Mouse (Mus musculus) embryonic facial prominence, embryonic 15.5 days (tissue): ENCODE measurements around the gene Sema5a. TPM values are rescaled to one million over a fixed set of nuclear protein-coding genes. Genes with fewer than 3 reads are reported as not detected.

Experiments used
- ATAC-seq: fragments of 200-750 bp; cut with Nextera tagmentation; 2 replicates; pipeline ENCODE4 v1.8.0; 2017; ENCODE audit warnings: low read depth, moderate TSS enrichment; ENCODE audit not compliant: insufficient number of reproducible peaks, low FRiP score, low TSS enrichment
- H3K27ac ChIP-seq: fragments of 300-500 bp; sonication (generic); replicated peaks from 2 replicates; pipeline ENCODE4 v1.5.1; 2015; ENCODE audit warnings: mild to moderate bottlenecking, inconsistent platforms
- H3K27me3 ChIP-seq: fragments of 300-500 bp; sonication (generic); 2 replicates; pipeline ENCODE4 v1.6.1; 2015; ENCODE audit warnings: inconsistent platforms
- H3K36me3 ChIP-seq: fragments of 300-500 bp; sonication (generic); 2 replicates; pipeline ENCODE4 v1.6.1; 2015; ENCODE audit warnings: mild to moderate bottlenecking, inconsistent platforms
- H3K4me1 ChIP-seq: fragments of 300-500 bp; sonication (generic); 2 replicates; pipeline ENCODE4 v1.6.1; 2015; ENCODE audit warnings: inconsistent platforms
- H3K4me2 ChIP-seq: fragments of 300-500 bp; sonication (generic); replicated peaks from 2 replicates; pipeline ENCODE4 v1.6.1; 2015; ENCODE audit warnings: mild to moderate bottlenecking, inconsistent platforms
- H3K4me3 ChIP-seq: fragments of 300-500 bp; sonication (generic); replicated peaks from 2 replicates; pipeline ENCODE4 v1.5.1; 2015; ENCODE audit warnings: mild to moderate bottlenecking, inconsistent platforms
- H3K9ac ChIP-seq: fragments of 300-500 bp; sonication (generic); 2 replicates; pipeline ENCODE4 v1.6.1; 2015; ENCODE audit warnings: inconsistent platforms
- H3K9me3 ChIP-seq: fragments of 300-500 bp; sonication (generic); replicated peaks from 2 replicates; pipeline ENCODE4 v1.6.1; 2016; ENCODE audit warnings: inconsistent platforms
- WGBS: fragments of 180-500 bp; shearing (Covaris S2); methylation state at CpG from one replicate; pipeline ENCODE4 v1.1.7; 2015; 5-methylcytosine and 5-hydroxymethylcytosine counted together
- polyA plus RNA-seq: library from polyadenylated mRNA; unstranded; fragments of >200 nt; fragmentation: Nextera tagmentation; extraction: Ambion mirVana; gene quantifications from 2 replicates; pipeline ENCODE4 v1.2.1, GENCODE M21; 2015

Gene Sema5a
- polyA plus RNA-seq, 1 experiment from 2014 or later, result 30.8 TPM

DNA sequence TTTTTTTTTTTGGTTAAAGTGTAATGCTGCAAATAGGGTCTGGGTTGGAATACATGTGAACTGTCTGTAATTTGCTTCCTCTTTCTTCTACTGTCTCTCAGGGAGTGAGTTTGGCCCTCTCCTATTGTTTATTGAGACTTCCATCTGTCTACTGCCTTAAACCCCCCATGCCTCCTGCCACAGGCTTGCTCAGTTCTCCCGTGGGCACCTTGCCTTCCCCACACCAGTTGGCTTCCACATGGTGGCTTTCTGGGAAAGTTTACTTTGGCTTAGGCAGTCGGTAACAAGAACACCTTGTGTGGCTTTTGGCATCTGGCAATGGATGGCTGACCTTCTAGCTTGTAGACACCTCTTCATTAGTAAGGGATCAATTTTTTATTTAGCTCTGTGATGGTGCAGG, 10.2 kb downstream of the Sema5a start:
- Histone ChIP-seq H3K4me1 (peaks cover 15% of the 10 kb centered on the region), H3K9ac (no peak overlapping the region), H3K36me3 (0 out of 2 replicates have a peak, but pooled peaks cover 8% of the 10 kb centered on the region), H3K9me3 (0 out of 2 replicates have a peak, but pooled peaks cover 6% of the 10 kb centered on the region), H3K27ac (no peak overlapping the region), H3K4me3 (no peak overlapping the region), H3K27me3 (no peaks in the 10 kb centered on the region), H3K4me2 (no peak overlapping the region)
- no peak for ATAC-seq
- 63% methylated on average over 2 of the region's 2 CpGs for WGBS

DNA sequence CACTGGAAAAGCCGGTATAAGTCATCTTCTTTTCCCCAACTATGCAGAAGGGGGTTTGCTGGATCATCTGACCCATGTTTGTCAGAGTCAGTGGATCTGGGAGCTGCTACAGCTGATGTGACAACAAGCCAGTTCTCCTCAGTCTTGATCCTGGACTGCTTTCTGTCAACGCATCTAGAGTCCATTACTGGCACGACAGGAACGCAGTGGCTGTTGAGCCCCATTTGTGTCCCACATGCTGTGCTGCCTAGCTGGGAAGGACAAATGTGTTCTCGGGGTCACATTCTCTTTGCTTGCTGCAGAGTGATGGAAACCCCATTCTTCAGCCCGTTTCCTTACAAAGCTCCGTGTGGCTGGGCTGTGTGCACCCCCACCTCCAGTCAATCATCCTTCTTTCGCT, 12.7 kb downstream of the Sema5a start:
- Histone ChIP-seq H3K36me3 (0 out of 2 replicates have a peak, but pooled peaks cover 8% of the 10 kb centered on the region), H3K27ac (peak overlapping the region; percentile 48; the same call in 1 of the 2 replicates), H3K9me3 (0 out of 2 replicates have a peak, but pooled peaks cover 6% of the 10 kb centered on the region), H3K4me2 (peak overlapping the region; percentile 2; the same call in 1 of the 2 replicates), H3K4me1 (peaks cover 28% of the 10 kb centered on the region), H3K9ac (no peak overlapping the region), H3K4me3 (no peak overlapping the region), H3K27me3 (no peaks in the 10 kb centered on the region)
- ATAC-seq, result no peak
- WGBS, result 49% methylated on average over 8 of the region's 8 CpGs

DNA sequence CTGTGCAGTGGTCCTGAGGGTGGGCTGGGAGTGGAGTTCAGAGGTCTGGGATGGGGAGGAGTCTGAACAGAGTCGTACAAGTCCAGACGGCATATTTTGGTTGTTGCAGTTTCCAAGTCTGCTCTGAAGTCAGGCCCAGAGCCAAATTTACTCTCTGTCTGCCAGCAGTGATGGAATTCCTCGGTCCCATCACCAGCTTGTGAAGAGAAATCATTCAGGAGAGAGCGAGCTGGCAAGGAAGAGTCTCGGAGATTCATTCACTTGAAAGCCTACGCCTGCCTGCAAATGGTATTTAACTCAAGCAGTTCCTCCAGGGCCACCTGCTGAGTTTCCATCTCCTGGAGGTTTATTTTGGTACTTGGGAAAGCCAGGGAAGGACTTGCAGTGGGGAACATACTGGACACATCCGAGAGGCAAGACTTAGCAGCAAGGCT, 13.3 kb downstream of the Sema5a start:
- peak overlapping the region; percentile 48; the same call in 1 of the 2 replicates for H3K27ac ChIP-seq
- peak; percentile 76; the same call in 1 of the 2 replicates for ATAC-seq

DNA sequence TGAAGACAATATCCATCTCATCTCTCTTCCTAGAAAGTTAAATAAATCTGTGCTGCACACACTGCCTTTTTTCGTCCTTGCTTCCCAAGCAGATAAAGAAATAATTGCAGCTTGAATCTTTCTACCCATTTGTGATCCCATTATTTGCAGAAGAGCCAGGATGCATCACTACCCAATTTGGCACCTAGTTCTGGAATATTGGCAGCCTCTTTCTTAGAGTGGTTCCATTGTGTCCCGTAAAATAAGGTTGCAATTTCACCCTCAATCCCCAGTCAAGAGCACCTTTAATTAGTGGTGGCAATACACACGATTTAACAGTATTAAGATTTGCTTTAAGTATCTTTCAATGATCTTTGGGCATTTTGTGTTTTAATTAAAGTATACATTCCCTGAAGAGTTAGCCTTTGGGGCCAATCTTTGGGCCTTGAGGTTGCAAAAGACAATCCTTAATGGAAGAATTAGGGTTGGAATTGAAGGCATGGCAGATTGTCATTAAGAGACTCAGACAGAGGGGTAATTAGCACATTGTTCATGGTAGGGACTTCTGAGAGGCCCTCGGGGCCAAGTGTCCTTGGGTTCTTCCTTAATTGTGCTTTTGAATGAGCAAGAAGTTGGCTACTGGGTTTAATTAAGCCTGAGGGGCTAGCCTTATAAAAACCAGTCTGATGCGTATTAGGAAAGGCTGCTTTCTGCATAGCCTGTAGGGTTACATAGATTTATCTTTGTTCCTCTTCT, 14.9 kb downstream of the Sema5a start:
- Histone ChIP-seq H3K4me3 (no peak overlapping the region), H3K9ac (no peak overlapping the region), H3K27me3 (no peaks in the 10 kb centered on the region), H3K9me3 (no peaks in the 10 kb centered on the region), H3K4me2 (no peak overlapping the region), H3K36me3 (no peaks in the 10 kb centered on the region), H3K27ac (no peak overlapping the region), H3K4me1 (peaks cover 33% of the 10 kb centered on the region)
- 54% methylated on average over 5 of the region's 5 CpGs for WGBS
- ATAC-seq, result no peak

More for the DNA sequence above, 13.3 kb downstream of the Sema5a start:
- 13% methylated on average over 7 of the region's 7 CpGs for WGBS
- Histone ChIP-seq H3K36me3 (0 out of 2 replicates have a peak, but pooled peaks cover 8% of the 10 kb centered on the region), H3K4me2 (peak overlapping the region; percentile 2; the same call in 1 of the 2 replicates), H3K27me3 (no peaks in the 10 kb centered on the region), H3K9me3 (0 out of 2 replicates have a peak, but pooled peaks cover 6% of the 10 kb centered on the region), H3K4me3 (no peak overlapping the region), H3K4me1 (peaks cover 28% of the 10 kb centered on the region), H3K9ac (no peak overlapping the region)

DNA sequence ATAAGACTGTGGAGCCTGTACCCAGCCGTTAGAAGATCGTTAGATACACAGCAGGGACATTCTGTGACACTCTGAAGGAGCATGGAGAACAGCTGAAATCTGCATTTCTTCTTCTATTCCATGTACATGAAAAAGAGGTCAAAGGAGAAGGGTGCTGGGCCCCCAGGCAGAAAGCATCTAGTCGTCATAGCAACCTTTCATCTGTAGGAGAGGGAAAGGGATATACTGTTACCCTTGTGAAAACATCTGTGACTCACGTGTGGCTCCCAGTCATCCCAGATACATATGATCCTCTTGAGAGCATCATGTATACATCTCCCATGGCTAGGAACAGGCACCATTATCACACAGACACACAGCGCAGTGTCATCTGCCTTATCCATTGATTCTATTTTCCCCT, 16.3 kb downstream of the Sema5a start:
- H3K4me2 ChIP-seq, result no peak overlapping the region
- 27% methylated on average over 5 of the region's 5 CpGs for WGBS

DNA sequence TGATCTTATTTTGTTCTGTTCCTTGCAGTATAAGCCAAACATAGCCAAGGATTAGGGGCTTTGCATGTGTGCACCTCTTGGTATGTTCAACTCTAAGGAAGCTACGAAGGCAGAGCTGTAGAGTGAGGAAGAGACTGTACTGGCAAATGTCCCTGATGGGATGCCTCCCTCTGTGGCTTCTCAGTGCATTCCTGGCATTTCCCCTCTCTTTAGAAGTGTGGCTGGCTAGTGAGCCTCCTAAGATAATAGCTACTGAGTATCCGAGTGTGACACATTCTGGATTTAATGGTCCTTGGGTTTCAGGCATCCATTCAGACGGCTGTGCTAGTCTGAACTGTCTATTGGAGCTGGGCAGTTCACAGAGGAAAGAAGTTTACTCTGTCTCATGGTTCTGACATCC, 19.0 kb downstream of the Sema5a start:
- H3K4me1 ChIP-seq, result peaks cover 39% of the 10 kb centered on the region
- H3K9me3 ChIP-seq, result no peaks in the 10 kb centered on the region
- H3K27ac ChIP-seq, result no peak overlapping the region
- H3K4me3 ChIP-seq, result no peak overlapping the region
- WGBS, result 50% methylated on average over 3 of the region's 3 CpGs
- no peak for ATAC-seq
- H3K36me3 ChIP-seq, result no peaks in the 10 kb centered on the region
- H3K9ac ChIP-seq, result no peak overlapping the region
- H3K27me3 ChIP-seq, result no peaks in the 10 kb centered on the region
- no peak overlapping the region for H3K4me2 ChIP-seq

More for the DNA sequence above, 16.3 kb downstream of the Sema5a start:
- Histone ChIP-seq H3K4me1 (peaks cover 47% of the 10 kb centered on the region), H3K36me3 (no peaks in the 10 kb centered on the region), H3K9me3 (no peaks in the 10 kb centered on the region), H3K27me3 (no peaks in the 10 kb centered on the region), H3K9ac (no peak overlapping the region), H3K27ac (no peak overlapping the region), H3K4me3 (no peak overlapping the region)
- ATAC-seq, result peak; percentile 43; the same call in 1 of the 2 replicates

DNA sequence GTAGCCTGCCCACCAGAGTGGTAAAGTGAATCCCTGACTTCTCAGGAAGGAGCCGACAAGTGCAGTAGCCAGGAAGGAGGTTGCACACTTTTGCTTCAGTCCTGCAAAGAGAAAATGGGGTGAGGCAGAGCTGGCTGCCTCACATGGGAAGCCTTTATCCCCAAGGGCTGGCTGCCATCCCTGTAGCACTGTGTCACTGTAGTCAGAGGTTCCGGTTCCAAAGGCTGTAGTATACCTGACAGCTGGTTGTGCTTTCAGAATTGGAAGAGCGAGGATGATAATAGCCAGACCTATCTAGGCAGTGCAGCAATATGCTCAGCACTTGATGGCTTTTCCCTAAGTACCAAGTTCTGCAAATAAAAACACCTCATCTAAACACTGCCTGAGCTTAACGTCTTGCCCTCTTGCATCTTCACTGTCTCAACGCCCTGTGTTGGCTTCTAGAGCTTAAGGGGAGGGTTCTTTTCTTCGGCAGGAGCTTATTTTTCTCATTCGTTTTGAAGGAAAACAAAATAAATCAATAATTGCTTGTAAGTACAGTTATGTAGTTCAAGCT, 20.3 kb downstream of the Sema5a start:
- 74% methylated on average over 7 of the region's 7 CpGs for WGBS
- Histone ChIP-seq H3K9me3 (no peaks in the 10 kb centered on the region), H3K4me3 (no peak overlapping the region), H3K36me3 (no peaks in the 10 kb centered on the region), H3K9ac (no peak overlapping the region), H3K4me1 (peaks cover 43% of the 10 kb centered on the region), H3K27ac (peak overlapping the region; percentile 55; the same call in 1 of the 2 replicates), H3K4me2 (no peak overlapping the region), H3K27me3 (no peaks in the 10 kb centered on the region)
- no peak for ATAC-seq

DNA sequence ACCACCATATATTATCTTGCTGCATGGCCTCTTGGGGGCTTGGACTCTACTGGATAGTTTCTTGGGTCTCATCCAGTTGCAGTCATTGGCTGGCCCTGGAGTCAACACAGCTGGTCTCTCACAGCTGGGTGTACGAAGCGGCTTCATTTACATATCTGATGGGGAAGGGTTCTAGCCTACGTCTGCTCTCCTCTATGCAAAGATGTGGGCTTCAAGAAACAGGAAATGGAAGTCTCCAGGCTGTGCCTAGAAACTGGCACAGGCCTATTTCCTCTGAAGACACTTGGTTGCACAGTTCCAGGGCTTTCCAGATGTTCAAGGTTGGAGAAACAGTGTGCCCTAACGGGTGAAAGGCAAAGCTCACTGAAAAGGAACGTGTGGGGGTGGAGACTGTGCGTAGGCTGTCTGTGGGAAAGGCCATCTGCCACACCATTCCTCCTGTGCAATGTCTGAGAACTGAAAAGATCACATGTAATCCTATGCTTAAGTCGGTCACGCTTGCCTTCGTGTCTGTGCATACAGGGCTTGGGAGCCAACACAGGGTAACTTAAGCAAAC, 20.8 kb downstream of the Sema5a start:
- no peak overlapping the region for H3K4me2 ChIP-seq
- H3K9me3 ChIP-seq, result no peaks in the 10 kb centered on the region
- H3K27me3 ChIP-seq, result no peaks in the 10 kb centered on the region
- H3K4me3 ChIP-seq, result no peak overlapping the region
- H3K9ac ChIP-seq, result no peak overlapping the region
- no peaks in the 10 kb centered on the region for H3K36me3 ChIP-seq
- H3K4me1 ChIP-seq, result peaks cover 46% of the 10 kb centered on the region
- ATAC-seq, result peak; percentile 71; the same call in 1 of the 2 replicates
- H3K27ac ChIP-seq, result peak overlapping the region; percentile 55
- WGBS, result 35% methylated on average over 9 of the region's 9 CpGs

DNA sequence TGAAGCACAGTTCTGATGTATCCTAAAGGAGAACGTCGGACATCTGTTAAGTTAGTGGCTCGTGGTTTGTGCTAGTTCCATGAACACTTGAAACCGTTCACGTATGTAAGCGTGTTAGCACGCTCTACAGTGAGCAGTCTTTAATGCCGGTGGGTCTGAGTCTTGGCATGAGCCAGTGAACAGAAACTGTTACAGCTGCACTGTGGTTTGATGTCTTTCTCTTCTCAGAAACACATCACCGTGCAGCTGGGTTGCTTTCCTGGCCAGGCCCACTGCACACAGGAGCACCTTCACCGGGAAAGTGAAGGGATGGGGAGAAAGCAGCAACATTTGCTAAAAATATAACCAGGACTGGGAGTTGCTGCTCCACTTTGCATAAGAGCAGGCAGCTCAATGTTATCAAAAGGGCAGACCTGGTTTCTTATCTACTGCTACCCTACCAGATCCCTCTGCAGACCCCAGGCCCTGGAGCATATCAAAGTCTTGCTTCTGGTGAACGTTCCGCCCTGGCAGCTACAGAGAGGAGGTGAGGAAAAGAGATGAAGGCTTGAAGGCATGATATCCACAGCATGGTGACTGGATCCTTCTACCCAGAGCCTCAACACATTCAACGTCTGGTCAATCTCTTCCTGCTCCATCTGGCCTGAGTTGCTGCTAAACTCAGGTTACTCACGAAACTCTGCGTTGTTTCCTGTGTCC, 21.7 kb downstream of the Sema5a start:
- H3K27me3 ChIP-seq, result no peaks in the 10 kb centered on the region
- 54% methylated on average over 15 of the region's 15 CpGs for WGBS
- peak; percentile 64; the same call in 1 of the 2 replicates for ATAC-seq

DNA sequence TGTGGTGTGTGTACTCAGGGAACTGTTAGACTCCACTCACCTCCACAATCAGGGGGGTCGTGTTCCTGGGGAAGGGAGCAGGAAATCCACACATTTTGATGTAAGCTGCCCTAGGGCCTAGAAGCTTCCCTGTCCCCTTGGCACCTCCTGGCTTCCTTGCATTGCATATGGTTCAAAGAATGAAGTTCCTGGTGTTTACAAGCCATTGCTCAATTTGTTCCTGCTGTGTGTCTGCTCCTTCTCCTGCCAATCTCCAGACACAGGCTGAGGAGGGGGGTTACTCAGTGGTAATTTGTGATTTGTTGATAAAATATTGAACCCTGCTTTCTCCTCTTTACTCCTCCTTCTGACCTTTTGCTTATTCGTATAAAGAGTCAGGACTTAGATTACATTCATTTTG, 25.5 kb downstream of the Sema5a start:
- Histone ChIP-seq H3K36me3 (no peaks in the 10 kb centered on the region), H3K4me3 (no peak overlapping the region), H3K27me3 (no peaks in the 10 kb centered on the region), H3K4me2 (no peak overlapping the region), H3K27ac (no peak overlapping the region), H3K4me1 (peaks cover 31% of the 10 kb centered on the region), H3K9me3 (no peaks in the 10 kb centered on the region), H3K9ac (no peak overlapping the region)
- WGBS, result 26% methylated on average over 2 of the region's 2 CpGs
- no peak for ATAC-seq

More for the DNA sequence above, 21.7 kb downstream of the Sema5a start:
- no peak overlapping the region for H3K9ac ChIP-seq
- H3K4me2 ChIP-seq, result no peak overlapping the region
- no peaks in the 10 kb centered on the region for H3K9me3 ChIP-seq
- peak overlapping the region; percentile 55 for H3K27ac ChIP-seq
- no peak overlapping the region for H3K4me3 ChIP-seq
- H3K36me3 ChIP-seq, result no peaks in the 10 kb centered on the region
- H3K4me1 ChIP-seq, result peaks cover 39% of the 10 kb centered on the region

DNA sequence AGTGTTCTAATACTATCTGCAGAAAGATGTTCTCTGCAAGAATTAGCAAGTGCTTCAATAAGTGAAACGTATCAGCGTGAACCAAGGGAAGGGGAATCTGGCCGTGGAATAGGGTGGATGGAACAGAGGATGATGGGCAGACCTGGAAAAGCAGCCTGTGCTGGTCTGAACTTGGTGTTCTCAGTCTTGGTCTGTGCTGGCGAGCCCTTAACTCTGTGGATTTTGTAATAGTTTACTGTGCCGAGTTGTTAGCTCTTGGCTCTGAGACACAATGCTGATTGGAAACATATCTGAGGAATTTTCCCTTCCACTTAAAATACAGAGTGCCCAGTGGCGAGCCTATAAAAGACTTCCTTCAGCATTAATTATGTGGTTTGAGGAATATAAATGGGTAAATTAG, 29.3 kb downstream of the Sema5a start:
- 58% methylated on average over 6 of the region's 6 CpGs for WGBS
- H3K4me1 ChIP-seq, result peaks cover 20% of the 10 kb centered on the region
- no peak for ATAC-seq
- no peaks in the 10 kb centered on the region for H3K9me3 ChIP-seq
- no peaks in the 10 kb centered on the region for H3K27me3 ChIP-seq
- no peak overlapping the region for H3K9ac ChIP-seq
- no peak overlapping the region for H3K4me2 ChIP-seq
- no peaks in the 10 kb centered on the region for H3K36me3 ChIP-seq
- H3K4me3 ChIP-seq, result no peak overlapping the region
- no peak overlapping the region for H3K27ac ChIP-seq
